Comparison of ENCODE assay signal across 14 mouse cellular contexts in genomic region chr6:53395208-53395607, GRCm38 (mm10).
DNase-seq lines count a peak whose midpoint lies in the region; TF ChIP-seq lines count a peak whose summit lies in the region.
"Had no signal": no experiment of that assay in that cellular context is flagged by ENCODE, and none has a peak within 500 bp of the region (broad histone marks: within the 10 kb centered on the region; RNA-seq: fewer than 3 reads in every experiment).

No protein-coding gene starts in this region.

- no peak overlapping the region for H3K4me3 ChIP-seq in limb, embryonic 10.5 days
- H3K4me3 ChIP-seq in heart, adult 2 months = no peak overlapping the region
- H3K4me3 ChIP-seq: layer of hippocampus, adult 2 months; liver, embryonic 13.5 days; megakaryocyte, embryonic 14.5 days had no signal

- H3K36me3 ChIP-seq in limb, embryonic 10.5 days = no peaks in the 10 kb centered on the region
- H3K36me3 ChIP-seq in heart, adult 2 months (ENCODE audit: control insufficient read depth, insufficient read depth, low read length) = no peaks in the 10 kb centered on the region; the same call in 1 of the 2 replicates
- H3K36me3 ChIP-seq: liver, embryonic 13.5 days had no signal

- peak overlapping the region; percentile 50; the same call in 1 of the 2 replicates for H3K27ac ChIP-seq in limb, embryonic 10.5 days
- H3K27ac ChIP-seq in heart, adult 2 months = no peak overlapping the region
- H3K27ac ChIP-seq: layer of hippocampus, adult 2 months; liver, embryonic 13.5 days had no signal

- TF ChIP-seq EP300 in heart, adult 2 months (IDR thresholded peaks at IDR 0.05; ENCODE audit: insufficient read depth, low read depth, low read length) = no peak

- H3K4me1 ChIP-seq in limb, embryonic 10.5 days = peaks cover 69% of the 10 kb centered on the region
- H3K4me1 ChIP-seq in heart, adult 2 months (ENCODE audit: control insufficient read depth, insufficient read depth, low read length) = peaks cover 12% of the 10 kb centered on the region
- H3K4me1 ChIP-seq: liver, embryonic 13.5 days had no signal

- intact Hi-C loops in heart, adult 2 months (cut with DNase I) = no loop called here

- H3K79me2 ChIP-seq in heart, adult 2 months (replicated peaks; ENCODE audit: control insufficient read depth, insufficient read depth, low read length) = no peaks in the 10 kb centered on the region

- no peaks in the 10 kb centered on the region for H3K9me3 ChIP-seq in limb, embryonic 10.5 days (replicated peaks)
- H3K9me3 ChIP-seq: liver, embryonic 13.5 days; megakaryocyte, embryonic 14.5 days had no signal

- no peak for TF ChIP-seq POLR2A in brain, embryonic 14.5 days (IDR thresholded peaks at IDR 0.05; ENCODE audit: borderline replicate concordance, extremely low read depth, insufficient read depth, insufficient read length, poor library complexity, severe bottlenecking)
- TF ChIP-seq POLR2A in heart, adult 2 months (IDR thresholded peaks at IDR 0.05; ENCODE audit: insufficient read depth, low read depth, low read length) = no peak

- WGBS in limb, embryonic 10.5 days = 74% methylated on average over 4 of the region's 4 CpGs
- 31% methylated on average over 4 of the region's 4 CpGs for WGBS in heart, adult 2 months

- H3K27me3 ChIP-seq in limb, embryonic 10.5 days (ENCODE audit: low read depth, poor library complexity, severe bottlenecking) = no peaks in the 10 kb centered on the region
- no peaks in the 10 kb centered on the region for H3K27me3 ChIP-seq in heart, adult 2 months (ENCODE audit: control insufficient read depth, insufficient read depth, low read length)
- H3K27me3 ChIP-seq: CH12.LX; liver, embryonic 13.5 days had no signal

- no peak for TF ChIP-seq CTCF in brain, embryonic 14.5 days (IDR thresholded peaks at IDR 0.05; ENCODE audit: borderline replicate concordance, extremely low read depth, insufficient read depth, insufficient read length)
- TF ChIP-seq CTCF in heart, adult 2 months (IDR thresholded peaks at IDR 0.05) = no peak

- no peak overlapping the region for H3K9ac ChIP-seq in heart, adult 2 months (ENCODE audit: low read depth, low read length)
- H3K9ac ChIP-seq: liver, embryonic 13.5 days had no signal

- peak; percentile 5 for DNase-seq in gastrocnemius, adult 18-20 months (ENCODE audit: low spot score)
- DNase-seq in gastrocnemius, adult 8-10 months (ENCODE audit: low spot score in 2 of 2) = no peak
- peak; percentile 19 for DNase-seq in Muller cell, postnatal 12 days (ENCODE audit: inconsistent ontology term)
- peak; percentile 61 for DNase-seq in brain, embryonic 14.5 days (ENCODE audit: low read depth)
- no peak for DNase-seq in limb, embryonic 10.5 days (ENCODE audit: low spot score)
- no peak for DNase-seq in urinary bladder, postnatal 36 days (ENCODE audit: low spot score in 2 of 2)
- DNase-seq in heart, adult 2 months = no peak
- DNase-seq: kidney, adult 9 months; liver, embryonic 13.5 days; retina, postnatal 1 day; thymus, postnatal 14 days had no signal

Comparison
In these comparisons a context has a peak if more than half of its experiments do, and no peak if none do; other contexts are left out.
1. DNase-seq: peak in gastrocnemius, adult 18-20 months (single experiment), Muller cell, postnatal 12 days (single experiment) and brain, embryonic 14.5 days (single experiment); none in gastrocnemius, adult 8-10 months (0 of 2), limb, embryonic 10.5 days (single experiment), urinary bladder, postnatal 36 days (0 of 2) and heart, adult 2 months (0 of 2).